Mouse (Mus musculus) heart, adult 2 months (tissue): ENCODE results near the gene Srgap2. TPM values are rescaled to one million over a fixed set of nuclear protein-coding genes. Genes with fewer than 3 reads are reported as not detected.

Experiments used
- DNase-seq, 2 experiments: peaks; one replicate each; pipeline ENCODE4 v3.0.0; 2021
- H3K27ac ChIP-seq: fragments of 200-600 bp; 2 replicates; pipeline ENCODE4 v1.8.1; 2022
- H3K27me3 ChIP-seq: fragments of 200-500 bp; 2 replicates; pipeline ENCODE4 v1.6.1; 2012; ENCODE audit warnings: mild to moderate bottlenecking, low read length, inconsistent platforms, mixed read lengths; ENCODE audit not compliant: control insufficient read depth, insufficient read depth
- H3K36me3 ChIP-seq: fragments of 200-500 bp; 2 replicates; pipeline ENCODE4 v1.6.1; 2012; ENCODE audit warnings: low read length, inconsistent platforms; ENCODE audit not compliant: control insufficient read depth, insufficient read depth
- H3K4me1 ChIP-seq: fragments of 200-500 bp; 2 replicates; pipeline ENCODE4 v1.6.1; 2011; ENCODE audit warnings: low read length; ENCODE audit not compliant: control insufficient read depth, insufficient read depth
- H3K4me3 ChIP-seq: fragments of 200-600 bp; 2 replicates; pipeline ENCODE4 v1.8.1; 2022
- H3K79me2 ChIP-seq: fragments of 200-500 bp; replicated peaks from 2 replicates; pipeline ENCODE4 v1.6.1; 2012; ENCODE audit warnings: mild to moderate bottlenecking, inconsistent platforms, low read length, moderate library complexity, mixed read lengths; ENCODE audit not compliant: control insufficient read depth, insufficient read depth
- H3K9ac ChIP-seq: fragments of 200-500 bp; 2 replicates; pipeline ENCODE4 v1.6.1; 2012; ENCODE audit warnings: low read depth, mild to moderate bottlenecking, control low read depth, inconsistent platforms, low read length, mixed read lengths
- CTCF ChIP-seq: fragments of 200-600 bp; IDR thresholded peaks from 2 replicates; pipeline ENCODE4 v1.8.1; 2022; ENCODE audit warnings: antibody characterized with exemption, mild to moderate bottlenecking, moderate library complexity
- EP300 ChIP-seq: fragments of 200-500 bp; IDR thresholded peaks from 2 replicates; pipeline ENCODE4 v1.6.1; 2011; ENCODE audit warnings: low read depth, low read length, control low read depth; ENCODE audit not compliant: insufficient read depth
- POLR2A ChIP-seq: fragments of 200-500 bp; IDR thresholded peaks from 2 replicates; pipeline ENCODE4 v1.6.1; 2011; ENCODE audit warnings: mild to moderate bottlenecking, low read depth, low read length, control low read depth; ENCODE audit not compliant: insufficient read depth
- WGBS: fragments of 180-500 bp; shearing (Covaris S2); methylation state at CpG from one replicate; pipeline ENCODE4 v1.1.7; 2018; 5-methylcytosine and 5-hydroxymethylcytosine counted together
- intact Hi-C: fragments of 180-260 bp; cut with DNase I; formaldehyde crosslinking; loops from one replicate; pipeline ENCODE4 v1.15.1; 2025
- polyA plus RNA-seq: library from polyadenylated mRNA; depleted of rRNA; stranded (reverse); fragments of >200 nt; gene quantifications from 2 replicates; pipeline ENCODE4 v1.2.3, GENCODE M21; 2012
- total RNA-seq, 2 experiments: library from RNA; stranded (reverse); gene quantifications; 2 replicates each; pipeline ENCODE4 v1.2.3; 2021

Srgap2 gene
- total and polyA plus RNA-seq, 3 experiments = 15.2 to 20.5 (median 15.9) TPM

GRCm38 (mm10) chr1:131486094-131486850 lies 40.9 kb downstream of the Srgap2 start:
- 51% methylated on average over 5 of the region's 5 CpGs for whole genome bisulfite sequencing
- Histone ChIP-seq H3K4me1 (peaks cover 12% of the 10 kb centered on the region), H3K36me3 (peaks cover 21% of the 10 kb centered on the region), H3K79me2 (no peaks in the 10 kb centered on the region), H3K4me3 (no peak overlapping the region), H3K27me3 (no peaks in the 10 kb centered on the region), H3K9ac (no peak overlapping the region), H3K27ac (no peak overlapping the region)
- TF ChIP-seq POLR2A (no peak), CTCF (no peak), EP300 (no peak)
- intact Hi-C loops = no loop called here
- no peak for DNase-seq

- Histone ChIP-seq H3K27ac (peak overlapping the region; percentile 0; the same call in 1 of the 2 replicates), H3K36me3 (peaks cover 33% of the 10 kb centered on the region), H3K4me1 (peaks cover 19% of the 10 kb centered on the region), H3K79me2 (0 out of 2 replicates have a peak, but pooled peaks cover 1% of the 10 kb centered on the region), H3K4me3 (no peak overlapping the region), H3K9ac (no peak overlapping the region), H3K27me3 (no peaks in the 10 kb centered on the region)
- TF ChIP-seq CTCF = no peak
- TF ChIP-seq POLR2A = no peak
- no peak for TF ChIP-seq EP300
- intact Hi-C loops = loop anchor here (2.0 kb wide), 1 partner anchor 43 kb away; no protein-coding TSS in a partner anchor
- DNase-seq = no peak
- 42% methylated on average over 3 of the region's 3 CpGs for WGBS
Observed at GRCm38 (mm10) chr1:131482242-131482641, 44.9 kb downstream of the Srgap2 start.

GRCm38 (mm10) chr1:131481391-131481790 lies 45.8 kb downstream of the Srgap2 start:
- intact Hi-C loops = no loop called here
- peaks cover 29% of the 10 kb centered on the region for H3K36me3 ChIP-seq
- no peak overlapping the region for H3K4me3 ChIP-seq
- H3K79me2 ChIP-seq = 0 out of 2 replicates have a peak, but pooled peaks cover 2% of the 10 kb centered on the region
- H3K9ac ChIP-seq = no peak overlapping the region
- no peak overlapping the region for H3K27ac ChIP-seq
- peaks cover 18% of the 10 kb centered on the region for H3K4me1 ChIP-seq
- no peak for TF ChIP-seq POLR2A
- TF ChIP-seq EP300 = no peak
- no peak for TF ChIP-seq CTCF
- no peak for DNase-seq
- no peaks in the 10 kb centered on the region for H3K27me3 ChIP-seq

- DNase-seq = peak in 1 of 2 experiments; percentile 39
- H3K27ac ChIP-seq = peak overlapping the region; percentile 29
- H3K4me1 ChIP-seq = peaks cover 20% of the 10 kb centered on the region
- no peak overlapping the region for H3K4me3 ChIP-seq
- 20% methylated on average over 2 of the region's 2 CpGs for WGBS
- TF ChIP-seq POLR2A (no peak), EP300 (peak; percentile 72; the same call in 1 of the 2 replicates), CTCF (no peak)
- H3K27me3 ChIP-seq = no peaks in the 10 kb centered on the region
- intact Hi-C loops = loop anchor here (5.0 kb wide), 2 partner anchors 42 to 132 kb away; no protein-coding TSS in a partner anchor
- no peak overlapping the region for H3K9ac ChIP-seq
- H3K79me2 ChIP-seq = 0 out of 2 replicates have a peak, but pooled peaks cover 2% of the 10 kb centered on the region
- H3K36me3 ChIP-seq = peaks cover 29% of the 10 kb centered on the region
Observed at GRCm38 (mm10) chr1:131478770-131479305, 48.3 kb downstream of the Srgap2 start.

GRCm38 (mm10) chr1:131475306-131475705 lies 51.8 kb downstream of the Srgap2 start:
- Histone ChIP-seq H3K4me3 (no peak overlapping the region), H3K79me2 (0 out of 2 replicates have a peak, but pooled peaks cover 2% of the 10 kb centered on the region), H3K4me1 (peaks cover 13% of the 10 kb centered on the region), H3K27me3 (no peaks in the 10 kb centered on the region), H3K27ac (no peak overlapping the region), H3K9ac (no peak overlapping the region), H3K36me3 (peaks cover 23% of the 10 kb centered on the region)
- no peak for TF ChIP-seq POLR2A
- TF ChIP-seq EP300 = no peak
- no peak for TF ChIP-seq CTCF
- intact Hi-C loops = loop anchor here (5.0 kb wide), 2 partner anchors 38 to 128 kb away; no protein-coding TSS in a partner anchor
- no peak for DNase-seq
